ENCODE assay signal across 8 mouse cellular contexts in genomic region chr13:90515773-90516503, GRCm38 (mm10).
DNase-seq lines count a peak whose midpoint lies in the region; ATAC-seq and TF ChIP-seq lines count a peak whose summit lies in the region.

No protein-coding gene starts in this region.

- no peak overlapping the region for H3K4me2 ChIP-seq in forebrain, embryonic 13.5 days
- no peak overlapping the region for H3K4me2 ChIP-seq in intestine, postnatal 0 days (replicated peaks; ENCODE audit: low read depth)

- H3K4me3 ChIP-seq in forebrain, embryonic 13.5 days = no peak overlapping the region
- no peak overlapping the region for H3K4me3 ChIP-seq in forebrain, embryonic 10.5 days
- H3K4me3 ChIP-seq in intestine, postnatal 0 days (ENCODE audit: low read depth, low read length) = no peak overlapping the region

- intact Hi-C loops in left cerebral cortex, postnatal 14 days (cut with DNase I) = no loop called here

- no peak overlapping the region for H3K9ac ChIP-seq in forebrain, embryonic 13.5 days
- no peak overlapping the region for H3K9ac ChIP-seq in intestine, postnatal 0 days (ENCODE audit: low read depth, low read length)

- no peak for DNase-seq in forebrain, embryonic 10.5 days (ENCODE audit: extremely low spot score, low spot score)
- DNase-seq in cerebellum, postnatal 10 days = peak; percentile 61 to 63
- DNase-seq in gastrocnemius, postnatal 4 days (ENCODE audit: low spot score in 2 of 2) = peak; percentile 30 to 79
- peak; percentile 66 to 79 for DNase-seq in left cerebral cortex, postnatal 14 days (ENCODE audit: low spot score in 2 of 2)
- DNase-seq in telencephalon, adult 2 months (ENCODE audit: low read depth, low spot score) = peak; percentile 60

- no peaks in the 10 kb centered on the region for H3K36me3 ChIP-seq in forebrain, embryonic 13.5 days (ENCODE audit: poor library complexity, severe bottlenecking)
- no peaks in the 10 kb centered on the region for H3K36me3 ChIP-seq in forebrain, embryonic 10.5 days (replicated peaks)
- no peaks in the 10 kb centered on the region for H3K36me3 ChIP-seq in intestine, postnatal 0 days (ENCODE audit: control insufficient read depth, insufficient read depth)

- peaks cover 15% of the 10 kb centered on the region for H3K4me1 ChIP-seq in forebrain, embryonic 13.5 days
- no peaks in the 10 kb centered on the region for H3K4me1 ChIP-seq in forebrain, embryonic 10.5 days
- no peaks in the 10 kb centered on the region for H3K4me1 ChIP-seq in intestine, postnatal 0 days (replicated peaks; ENCODE audit: control insufficient read depth, insufficient read depth, low read length)

- TF ChIP-seq CTCF in intestine, postnatal 0 days (IDR thresholded peaks at IDR 0.05; ENCODE audit: low read depth) = peak; percentile 74

- peak overlapping the region; percentile 36; the same call in 1 of the 2 replicates for H3K27ac ChIP-seq in forebrain, embryonic 13.5 days
- no peak overlapping the region for H3K27ac ChIP-seq in forebrain, embryonic 10.5 days
- no peak overlapping the region for H3K27ac ChIP-seq in intestine, postnatal 0 days (ENCODE audit: low read depth, low read length)

- no peaks in the 10 kb centered on the region for H3K27me3 ChIP-seq in forebrain, embryonic 13.5 days
- H3K27me3 ChIP-seq in forebrain, embryonic 10.5 days (ENCODE audit: poor library complexity, severe bottlenecking) = no peaks in the 10 kb centered on the region
- H3K27me3 ChIP-seq in intestine, postnatal 0 days (replicated peaks; ENCODE audit: control insufficient read depth, insufficient read depth, low read length) = no peaks in the 10 kb centered on the region

- peak; percentile 74; the same call in 1 of the 2 replicates for ATAC-seq in forebrain, embryonic 13.5 days
- ATAC-seq in intestine, postnatal 0 days = peak; percentile 98
- ATAC-seq in megakaryocyte-erythroid progenitor cell, adult 5-6 weeks (replicated peaks; ENCODE audit: low FRiP score, low TSS enrichment, poor library complexity, severe bottlenecking) = peak; percentile 90

- 69% methylated on average over 3 of the region's 3 CpGs for WGBS in forebrain, embryonic 13.5 days
- WGBS in forebrain, embryonic 10.5 days = 79% methylated on average over 3 of the region's 3 CpGs
- WGBS in intestine, postnatal 0 days = 31% methylated on average over 3 of the region's 3 CpGs

- no peaks in the 10 kb centered on the region for H3K9me3 ChIP-seq in forebrain, embryonic 13.5 days (replicated peaks)
- H3K9me3 ChIP-seq in forebrain, embryonic 10.5 days = no peaks in the 10 kb centered on the region
- no peaks in the 10 kb centered on the region for H3K9me3 ChIP-seq in intestine, postnatal 0 days (ENCODE audit: control insufficient read depth)
